Mouse (Mus musculus) bone marrow macrophage, adult 2 months (primary cell): ENCODE results near the gene Myo1c.

Experiments used
- CTCF ChIP-seq: IDR thresholded peaks from 2 replicates; pipeline ENCODE4 v1.5.1; 2012; ENCODE audit warnings: low read depth, mild to moderate bottlenecking, low read length, moderate library complexity
- POLR2A ChIP-seq: IDR thresholded peaks from 2 replicates; pipeline ENCODE4 v1.6.1; 2012; ENCODE audit warnings: mild to moderate bottlenecking, low read depth, low read length, borderline replicate concordance

GRCm38 (mm10) chr11:75650958-75651425 lies 688 bp downstream of the Myo1c start:
- TF ChIP-seq POLR2A = no peak
- TF ChIP-seq CTCF = no peak
